8 mouse cellular contexts compared by ENCODE assay signal in the genomic region with DNA sequence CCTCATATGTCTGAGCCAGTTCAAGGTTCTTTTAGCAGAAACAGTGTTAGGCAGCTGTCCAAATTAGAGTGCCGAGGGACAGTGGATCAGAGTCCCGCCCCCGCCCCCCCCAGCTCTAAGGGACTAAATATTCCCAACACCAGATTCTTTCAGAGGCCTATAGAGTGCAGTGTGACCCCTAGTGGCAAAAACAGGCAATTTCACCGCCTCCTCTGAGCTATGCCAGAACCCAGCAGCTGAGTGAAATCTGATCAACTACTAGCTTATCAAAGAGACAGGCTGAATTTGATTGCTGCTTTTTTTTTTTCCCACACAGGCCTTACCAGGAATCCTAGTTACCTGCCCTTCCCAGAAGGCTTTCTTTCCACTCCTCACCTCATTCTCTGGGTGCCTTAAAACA. TPM values are rescaled to one million over a fixed set of nuclear protein-coding genes. Genes with fewer than 3 reads are reported as not detected.
DNase-seq lines count a peak whose midpoint lies in the region; ATAC-seq lines count a peak whose summit lies in the region.

No protein-coding gene starts in this region.

- H3K4me1 ChIP-seq in heart, embryonic 10.5 days, result no peaks in the 10 kb centered on the region

- H3K27ac ChIP-seq in heart, embryonic 10.5 days, result no peak overlapping the region

- ATAC-seq in erythroid progenitor cell, adult 5-6 weeks (replicated peaks; ENCODE audit: low FRiP score, poor library complexity, severe bottlenecking), result 0 out of 2 replicates have a peak, but pooled peaks have one; percentile 46

- intact Hi-C loops in heart, postnatal 10 days (cut with DNase I), result loop anchor here (1.0 to 5.0 kb wide), 3 partner anchors 99 to 284 kb away; no protein-coding TSS in a partner anchor

- peak; percentile 44 to 64 for DNase-seq in heart, postnatal 10 days
- no peak for DNase-seq in heart, embryonic 10.5 days (ENCODE audit: low spot score)
- peak; percentile 44 for DNase-seq in CD4-positive helper T cell, adult 2 months (ENCODE audit: low read depth, low spot score)
- peak; percentile 37 for DNase-seq in adrenal gland, postnatal 25 days
- peak; percentile 66 to 69 for DNase-seq in kidney, postnatal 4 days
- peak; percentile 74 for DNase-seq in lung, postnatal 36 days
- DNase-seq in thymus, postnatal 0 days (ENCODE audit: low spot score), result peak; percentile 30

- no peaks in the 10 kb centered on the region for H3K27me3 ChIP-seq in heart, embryonic 10.5 days (ENCODE audit: insufficient read depth, poor library complexity, severe bottlenecking)

- no peaks in the 10 kb centered on the region for H3K9me3 ChIP-seq in heart, embryonic 10.5 days

- no peak overlapping the region for H3K4me3 ChIP-seq in heart, embryonic 10.5 days

- WGBS in heart, embryonic 10.5 days, result 15% methylated on average over 4 of the region's 4 CpGs

- peaks cover 3% of the 10 kb centered on the region; the same call in 1 of the 2 replicates for H3K36me3 ChIP-seq in heart, embryonic 10.5 days

RNA-seq across cellular contexts. Expression of gene Elk1, which starts 4.4 kb away (rescaled TPM):
- 10 to 100 TPM; 11.4 to 11.8 TPM for total RNA-seq in heart, postnatal 10 days (2021)
- polyA plus RNA-seq in heart, embryonic 10.5 days (2016; fragmentation: Nextera tagmentation; extraction: Ambion mirVana), result 12.7 and 13.3 TPM in 2 replicates
- 19.0 and 21.6 TPM in 2 replicates for total RNA-seq in adrenal gland, postnatal 25 days (2021)
- 1.4 and 2.5 TPM in 2 replicates for total RNA-seq in erythroid progenitor cell, adult 5-6 weeks (2015; ENCODE audit: low replicate concordance)
- 0.53 and 2.1 TPM in 2 replicates for total RNA-seq in erythroid progenitor cell, adult 5-6 weeks (2017; ENCODE audit: low replicate concordance)
- 4.6 and 4.8 TPM in 2 replicates for polyA plus RNA-seq in thymus, postnatal 0 days (2015; fragmentation: Nextera tagmentation; extraction: Ambion mirVana)

RNA-seq across cellular contexts. Expression of gene Cfp, which starts 14.7 kb away (rescaled TPM):
- total RNA-seq in heart, postnatal 10 days (2021), result 1 to 10 TPM; 5.7 to 7.3 TPM
- polyA plus RNA-seq in heart, embryonic 10.5 days (2016; fragmentation: Nextera tagmentation; extraction: Ambion mirVana), result 2.0 and 3.0 TPM in 2 replicates
- 9.4 and 9.8 TPM in 2 replicates for total RNA-seq in adrenal gland, postnatal 25 days (2021)
- total RNA-seq in erythroid progenitor cell, adult 5-6 weeks (2015; ENCODE audit: low replicate concordance), result 31.4 and 34.8 TPM in 2 replicates
- total RNA-seq in erythroid progenitor cell, adult 5-6 weeks (2017; ENCODE audit: low replicate concordance), result 13.2 and 19.8 TPM in 2 replicates
- polyA plus RNA-seq in thymus, postnatal 0 days (2015; fragmentation: Nextera tagmentation; extraction: Ambion mirVana), result 22.5 and 25.6 TPM in 2 replicates

RNA-seq across cellular contexts. Expression of gene Uxt, which starts 15.8 kb away (rescaled TPM):
- total RNA-seq in heart, postnatal 10 days (2021), result 10 to 100 TPM; 33.4 to 36.7 TPM
- polyA plus RNA-seq in heart, embryonic 10.5 days (2016; fragmentation: Nextera tagmentation; extraction: Ambion mirVana), result 63.1 and 65.5 TPM in 2 replicates
- total RNA-seq in adrenal gland, postnatal 25 days (2021), result 27.9 and 35.6 TPM in 2 replicates
- total RNA-seq in erythroid progenitor cell, adult 5-6 weeks (2015; ENCODE audit: low replicate concordance), result 10.1 and 26.7 TPM in 2 replicates
- total RNA-seq in erythroid progenitor cell, adult 5-6 weeks (2017; ENCODE audit: low replicate concordance), result 5.7 and 17.1 TPM in 2 replicates
- polyA plus RNA-seq in thymus, postnatal 0 days (2015; fragmentation: Nextera tagmentation; extraction: Ambion mirVana), result 111 and 112 TPM in 2 replicates

RNA-seq across cellular contexts. Expression of gene Syn1, which starts 25.3 kb away (rescaled TPM):
- under 1 TPM; 0.36 to 0.40 TPM for total RNA-seq in heart, postnatal 10 days (2021)
- 0.07 and 0.39 TPM in 2 replicates for polyA plus RNA-seq in heart, embryonic 10.5 days (2016; fragmentation: Nextera tagmentation; extraction: Ambion mirVana)
- total RNA-seq in adrenal gland, postnatal 25 days (2021), result 7.2 and 9.2 TPM in 2 replicates
- total RNA-seq in erythroid progenitor cell, adult 5-6 weeks (2015; ENCODE audit: low replicate concordance), result 1.3 and 1.8 TPM in 2 replicates
- total RNA-seq in erythroid progenitor cell, adult 5-6 weeks (2017; ENCODE audit: low replicate concordance), result not detected in 2 replicates
- 0.04 TPM in 1 of 2 replicates, not detected in the other for polyA plus RNA-seq in thymus, postnatal 0 days (2015; fragmentation: Nextera tagmentation; extraction: Ambion mirVana)
